In genomic region chr4:98922643-98923567, GRCm38 (mm10) we compare ENCODE assay signal across 8 mouse cellular contexts. TPM values are rescaled to one million over a fixed set of nuclear protein-coding genes. Genes with fewer than 3 reads are reported as not detected.
DNase-seq lines count a peak whose midpoint lies in the region; ATAC-seq and TF ChIP-seq lines count a peak whose summit lies in the region.

No protein-coding gene starts in this region.

- H3K36me3 ChIP-seq in C2C12 (ENCODE audit: control insufficient read depth, insufficient read depth) (peaks cover 4% of the 10 kb centered on the region), myocyte (ENCODE audit: control insufficient read depth, insufficient read depth) (no peaks in the 10 kb centered on the region)
- peaks cover 11% of the 10 kb centered on the region for H3K36me3 ChIP-seq in erythroblast, embryonic 14.5 days (ENCODE audit: control insufficient read depth)
- H3K36me3 ChIP-seq in heart, embryonic 11.5 days (ENCODE audit: control insufficient read depth, insufficient read depth, low read length) = no peaks in the 10 kb centered on the region
- H3K36me3 ChIP-seq in kidney, embryonic 16.5 days (ENCODE audit: insufficient read depth, low read length) = no peaks in the 10 kb centered on the region
- no peaks in the 10 kb centered on the region for H3K36me3 ChIP-seq in liver, adult 2 months (ENCODE audit: control insufficient read depth, insufficient read depth, low read length)
- no peaks in the 10 kb centered on the region for H3K36me3 ChIP-seq in splenic B cell, adult 2 months (ENCODE audit: control insufficient read depth, insufficient read depth, low read length, poor library complexity, severe bottlenecking)

- under 1% methylated on average over 53 of the region's 53 CpGs for WGBS in heart, embryonic 11.5 days (ENCODE audit: insufficient replicate concordance)
- WGBS in kidney, embryonic 16.5 days = under 1% methylated on average over 53 of the region's 53 CpGs
- under 1% methylated on average over 53 of the region's 53 CpGs for WGBS in liver, adult 2 months

- no peaks in the 10 kb centered on the region for H3K9me3 ChIP-seq in erythroblast, embryonic 14.5 days (ENCODE audit: control insufficient read depth, low read length)
- H3K9me3 ChIP-seq in heart, embryonic 11.5 days (replicated peaks; ENCODE audit: control insufficient read depth, low read length) = no peaks in the 10 kb centered on the region
- peaks cover 5% of the 10 kb centered on the region; the same call in 1 of the 2 replicates for H3K9me3 ChIP-seq in kidney, embryonic 16.5 days (ENCODE audit: low read length)

- H3K9ac ChIP-seq in heart, embryonic 11.5 days (ENCODE audit: low read depth, low read length) = peak overlapping the region; percentile 89
- peak overlapping the region; percentile 98 for H3K9ac ChIP-seq in kidney, embryonic 16.5 days (replicated peaks; ENCODE audit: low read length)
- peak overlapping the region; percentile 70 for H3K9ac ChIP-seq in liver, adult 2 months (ENCODE audit: low read depth, low read length)

- TF ChIP-seq POLR2A in brain, embryonic 14.5 days (IDR thresholded peaks at IDR 0.05; ENCODE audit: borderline replicate concordance, extremely low read depth, insufficient read depth, insufficient read length, poor library complexity, severe bottlenecking) = peak; percentile 71; the same call in 1 of the 2 replicates
- TF ChIP-seq POLR2A in liver, adult 2 months (IDR thresholded peaks at IDR 0.05; ENCODE audit: extremely low read depth, insufficient read depth, low read length) = peak; percentile 66
- peak; percentile 72 for TF ChIP-seq POLR2A in myocyte (IDR thresholded peaks at IDR 0.05; ENCODE audit: insufficient read length, low read depth)

- H3K79me3 ChIP-seq in C2C12 (ENCODE audit: low read depth) = peaks cover 36% of the 10 kb centered on the region

- DNase-seq in brain, embryonic 14.5 days (ENCODE audit: low read depth) = peak; percentile 100
- DNase-seq in liver, adult 2 months (ENCODE audit: extremely low read depth, low read depth, low spot score) = peak; percentile 100
- DNase-seq in splenic B cell, adult 2 months (ENCODE audit: low read depth, low spot score) = peak; percentile 99

- peaks cover 43% of the 10 kb centered on the region for H3K79me2 ChIP-seq in C2C12 (ENCODE audit: control insufficient read depth, insufficient read depth)
- H3K79me2 ChIP-seq in liver, adult 2 months (ENCODE audit: control insufficient read depth, insufficient read depth, low read length) = no peaks in the 10 kb centered on the region; the same call in 1 of the 2 replicates
- peaks cover 37% of the 10 kb centered on the region for H3K79me2 ChIP-seq in myocyte (ENCODE audit: control insufficient read depth, insufficient read depth)

- H3K27me3 ChIP-seq in C2C12 (ENCODE audit: control insufficient read depth, insufficient read depth, insufficient read length) (no peaks in the 10 kb centered on the region), myocyte (ENCODE audit: control insufficient read depth, insufficient read depth, insufficient read length) (no peaks in the 10 kb centered on the region)
- no peaks in the 10 kb centered on the region for H3K27me3 ChIP-seq in erythroblast, embryonic 14.5 days (ENCODE audit: control insufficient read depth)
- no peaks in the 10 kb centered on the region for H3K27me3 ChIP-seq in heart, embryonic 11.5 days (ENCODE audit: control insufficient read depth, insufficient read depth, low read length)
- H3K27me3 ChIP-seq in kidney, embryonic 16.5 days (ENCODE audit: insufficient read depth, low read length) = no peaks in the 10 kb centered on the region
- H3K27me3 ChIP-seq in liver, adult 2 months (ENCODE audit: control insufficient read depth, insufficient read depth, low read length) = no peaks in the 10 kb centered on the region
- H3K27me3 ChIP-seq in splenic B cell, adult 2 months (ENCODE audit: control insufficient read depth, insufficient read depth, low read length, poor library complexity, severe bottlenecking) = no peaks in the 10 kb centered on the region

- TF ChIP-seq CTCF in C2C12 (IDR thresholded peaks at IDR 0.05; ENCODE audit: control insufficient read depth, insufficient read depth, insufficient read length) = no peak
- TF ChIP-seq CTCF in brain, embryonic 14.5 days (IDR thresholded peaks at IDR 0.05; ENCODE audit: borderline replicate concordance, extremely low read depth, insufficient read depth, insufficient read length) = no peak
- no peak for TF ChIP-seq CTCF in liver, adult 2 months (IDR thresholded peaks at IDR 0.05; ENCODE audit: low read depth, low read length)

- peak overlapping the region; percentile 95 for H3ac ChIP-seq in C2C12 (ENCODE audit: control insufficient read depth, insufficient read length, low read depth)
- H3ac ChIP-seq in myocyte (ENCODE audit: control insufficient read depth, insufficient read length) = peak overlapping the region; percentile 87

- H3K27ac ChIP-seq in heart, embryonic 11.5 days (ENCODE audit: low read depth, low read length) = peak overlapping the region; percentile 100
- H3K27ac ChIP-seq in kidney, embryonic 16.5 days (ENCODE audit: low read length) = peak overlapping the region; percentile 100
- H3K27ac ChIP-seq in liver, adult 2 months (replicated peaks; ENCODE audit: insufficient read depth, low read depth, low read length) = peak overlapping the region; percentile 60

- H3K4me3 ChIP-seq in C2C12 (ENCODE audit: insufficient read depth, poor library complexity, severe bottlenecking) (peak overlapping the region; percentile 61), myocyte (peak overlapping the region; percentile 54)
- H3K4me3 ChIP-seq in erythroblast, embryonic 14.5 days (replicated peaks) = peak overlapping the region; percentile 97
- peak overlapping the region; percentile 87 for H3K4me3 ChIP-seq in heart, embryonic 11.5 days (ENCODE audit: low read depth, low read length)
- peak overlapping the region; percentile 99 for H3K4me3 ChIP-seq in kidney, embryonic 16.5 days (ENCODE audit: low read length)
- H3K4me3 ChIP-seq in liver, adult 2 months (ENCODE audit: insufficient read depth, low read depth, low read length) = peak overlapping the region; percentile 72

- peaks cover 25% of the 10 kb centered on the region for H3K4me1 ChIP-seq in erythroblast, embryonic 14.5 days (ENCODE audit: control insufficient read depth)
- peaks cover 12% of the 10 kb centered on the region for H3K4me1 ChIP-seq in heart, embryonic 11.5 days (ENCODE audit: control insufficient read depth, insufficient read depth, low read length)
- peaks cover 14% of the 10 kb centered on the region for H3K4me1 ChIP-seq in kidney, embryonic 16.5 days (ENCODE audit: insufficient read depth, low read length)
- peaks cover 9% of the 10 kb centered on the region for H3K4me1 ChIP-seq in liver, adult 2 months (ENCODE audit: control insufficient read depth, insufficient read depth, low read length)

- ATAC-seq in heart, embryonic 11.5 days (replicated peaks; ENCODE audit: insufficient number of reproducible peaks, low FRiP score, low TSS enrichment) = peak; percentile 97
- peak; percentile 97 for ATAC-seq in kidney, embryonic 16.5 days (ENCODE audit: low FRiP score, low TSS enrichment)

- peak overlapping the region; percentile 93 for H3K4me2 ChIP-seq in heart, embryonic 11.5 days
- peak overlapping the region; percentile 87 for H3K4me2 ChIP-seq in kidney, embryonic 16.5 days (replicated peaks; ENCODE audit: low read depth, low read length)
- H3K4me2 ChIP-seq in myocyte (ENCODE audit: low read depth) = peak overlapping the region; percentile 91

TF ChIP-seq in C2C12, 6 proteins besides CTCF, POLR2A, EP300 and RAD21:
- TF ChIP-seq CEBPB (IDR thresholded peaks at IDR 0.05; ENCODE audit: low read depth) = no peak
- TF ChIP-seq USF1 (IDR thresholded peaks at IDR 0.05; ENCODE audit: low read depth) = peak; percentile 16
- no peak for TF ChIP-seq MYOD1 (IDR thresholded peaks at IDR 0.05; ENCODE audit: control insufficient read depth, insufficient read length, low read depth)
- no peak for TF ChIP-seq MAX (IDR thresholded peaks at IDR 0.05)
- no peak for TF ChIP-seq FOSL1 (IDR thresholded peaks at IDR 0.05; ENCODE audit: insufficient read depth, low read length, poor library complexity, severe bottlenecking)

TF ChIP-seq in myocyte, 11 proteins besides CTCF, POLR2A, EP300 and RAD21:
- no peak for TF ChIP-seq MAX (IDR thresholded peaks at IDR 0.05; ENCODE audit: low read depth)
- TF ChIP-seq POLR2AphosphoS2 (IDR thresholded peaks at IDR 0.05; ENCODE audit: insufficient read length, low read depth) = peak; percentile 50
- peak; percentile 47 for TF ChIP-seq E2F4 (IDR thresholded peaks at IDR 0.05; ENCODE audit: insufficient read depth)

RNA-seq across cellular contexts. Expression of gene Usp1, which starts 0.7 kb away (rescaled TPM):
- polyA plus RNA-seq in C2C12 (2012; fragmentation: generic; extraction: Trizol) (28.6 TPM), myocyte (2012; fragmentation: generic; extraction: Trizol) (14.6 TPM)
- polyA plus RNA-seq in brain, embryonic 14.5 days (2012; rRNA removed) = 31.5 and 49.8 TPM in 2 replicates
- 23.8 and 34.9 TPM in 2 replicates for polyA plus RNA-seq in erythroblast, embryonic 14.5 days (2012)
- polyA plus RNA-seq in heart, embryonic 11.5 days (2014; fragmentation: Nextera tagmentation; extraction: Ambion mirVana) = 54.4 and 55.8 TPM in 2 replicates
- polyA plus RNA-seq in kidney, embryonic 16.5 days (2015; fragmentation: Nextera tagmentation; extraction: Ambion mirVana) = 65.6 and 78.8 TPM in 2 replicates
- total RNA-seq in liver, adult 2 months (2014; rRNA removed) = 13.4 and 13.9 TPM in 2 replicates
- 24.9 and 27.2 TPM in 2 replicates for polyA plus RNA-seq in liver, adult 2 months (2012; rRNA removed)

Comparison
In these comparisons a context has a peak if more than half of its experiments do, and no peak if none do; other contexts are left out.
1. Peak in every context shown above with its lines: DNase-seq, ATAC-seq, H3K4me3 ChIP-seq and H3K27ac ChIP-seq.